Mouse (Mus musculus): ENCODE measurements around the gene Mageb18. TPM values are rescaled to one million over a fixed set of nuclear protein-coding genes. Genes with fewer than 3 reads are reported as not detected.

Gene Mageb18
- total RNA-seq, 2 experiments from 2014 or later = not detected

GRCm38 (mm10) chrX:92323599-92323998 is 275.8 kb downstream of the Mageb18 start:
- no peak overlapping the region for H3K27ac ChIP-seq
- TF ChIP-seq CTCF (conservative IDR thresholded peaks at IDR 0.05) = no peak
- DNase-seq (ENCODE audit: low spot score in 2 of 2) = no peak
- H3K4me3 ChIP-seq = no peak overlapping the region

- Histone ChIP-seq H3K4me3 (no peak overlapping the region), H3K27ac (no peak overlapping the region)
- DNase-seq (ENCODE audit: low spot score in 2 of 2) = no peak
- no peak for TF ChIP-seq CTCF (conservative IDR thresholded peaks at IDR 0.05)
These were observed 318.8 kb downstream of the Mageb18 start for GRCm38 (mm10) chrX:92280619-92281018.

Other genes starting within 250 kb of the Mageb18 start
- gene Gm5941, start 109.6 kb downstream of the Mageb18 start, total RNA-seq (2021) = not detected

All from layer of hippocampus, adult 2 months (tissue).